ENCODE assay signal across 8 mouse cellular contexts in the genomic region with DNA sequence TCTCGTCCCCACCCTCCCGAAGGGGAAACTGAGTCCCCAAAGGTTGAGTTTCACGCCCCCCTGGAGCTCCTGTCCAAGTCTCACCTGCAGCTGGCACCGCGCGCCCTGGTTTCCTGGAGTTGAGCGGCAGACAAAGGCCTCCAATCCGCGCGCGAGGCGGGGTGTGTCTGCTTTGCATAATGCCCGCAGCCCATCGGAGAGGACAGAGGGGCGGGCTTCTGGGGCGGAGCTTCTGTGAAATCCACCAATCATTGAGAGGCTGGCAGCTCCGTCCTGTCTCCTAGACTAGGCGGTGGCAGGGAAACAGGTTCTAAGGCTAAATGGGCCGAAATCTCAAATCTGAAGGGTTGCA. TPM values are rescaled to one million over a fixed set of nuclear protein-coding genes. Genes with fewer than 3 reads are reported as not detected.
DNase-seq lines count a peak whose midpoint lies in the region; ATAC-seq and TF ChIP-seq lines count a peak whose summit lies in the region.

No protein-coding gene starts in this region.

- ATAC-seq in hindbrain, postnatal 0 days: peak; percentile 91

- H3K27ac ChIP-seq in hindbrain, postnatal 0 days: peak overlapping the region; percentile 68; the same call in 1 of the 2 replicates
- no peak overlapping the region for H3K27ac ChIP-seq in left cerebral cortex, adult 2 months
- no peak overlapping the region for H3K27ac ChIP-seq in macrophage

- H3K4me3 ChIP-seq in hindbrain, postnatal 0 days (ENCODE audit: low read length): peak overlapping the region; percentile 58
- peak overlapping the region; percentile 64 for H3K4me3 ChIP-seq in left cerebral cortex, adult 2 months
- H3K4me3 ChIP-seq in macrophage (ENCODE audit: inconsistent target): peak overlapping the region; percentile 41

- H3K4me1 ChIP-seq in hindbrain, postnatal 0 days (ENCODE audit: insufficient read depth, low read length): peaks cover 14% of the 10 kb centered on the region; the same call in 1 of the 2 replicates

- DNase-seq in adrenal gland, adult (ENCODE audit: inconsistent age in 2 of 2, low spot score in 1 of 2): peak; percentile 95 to 98
- DNase-seq in embryo, embryonic 10 days (ENCODE audit: low spot score): peak; percentile 97
- peak; percentile 84 to 89 for DNase-seq in gastrocnemius, adult 8-10 months (ENCODE audit: low spot score in 2 of 2)
- peak; percentile 97 for DNase-seq in hindbrain, postnatal 0 days (ENCODE audit: low spot score)
- peak; percentile 87 to 90 for DNase-seq in left cerebral cortex, adult 2 months (ENCODE audit: extremely low spot score in 1 of 2, low spot score in 2 of 2)
- peak; percentile 88 for DNase-seq in retina, postnatal 7 days (ENCODE audit: low read depth, low spot score)
- peak; percentile 85 to 90 for DNase-seq in urinary bladder, adult 18-20 months (ENCODE audit: low spot score in 2 of 2)

- peaks cover 10% of the 10 kb centered on the region; the same call in 1 of the 2 replicates for H3K79me2 ChIP-seq in macrophage (ENCODE audit: inconsistent target)

- intact Hi-C loops in left cerebral cortex, adult 2 months (cut with DNase I): no loop called here

- peak overlapping the region; percentile 96 for H3K4me2 ChIP-seq in hindbrain, postnatal 0 days (ENCODE audit: low read depth, low read length)

- H3K27me3 ChIP-seq in hindbrain, postnatal 0 days (ENCODE audit: insufficient read depth, low read length): no peaks in the 10 kb centered on the region

- H3K9me3 ChIP-seq in hindbrain, postnatal 0 days (ENCODE audit: low read length): no peaks in the 10 kb centered on the region

- peak overlapping the region; percentile 44 for H3K9ac ChIP-seq in hindbrain, postnatal 0 days (replicated peaks; ENCODE audit: low read length)

- H3K36me3 ChIP-seq in hindbrain, postnatal 0 days (ENCODE audit: insufficient read depth, low read length): no peaks in the 10 kb centered on the region
- no peaks in the 10 kb centered on the region for H3K36me3 ChIP-seq in macrophage (ENCODE audit: inconsistent target)

- no peak for TF ChIP-seq CTCF in hindbrain, postnatal 0 days (IDR thresholded peaks at IDR 0.05; ENCODE audit: low read depth)
- TF ChIP-seq CTCF in left cerebral cortex, adult 2 months (IDR thresholded peaks at IDR 0.05): no peak

- WGBS in hindbrain, postnatal 0 days: 0% methylated on average over 19 of the region's 19 CpGs
- under 1% methylated on average over 19 of the region's 19 CpGs for WGBS in macrophage (ENCODE audit: missing documents)

RNA-seq across cellular contexts. Expression of gene Akna, which starts 7.4 kb away (rescaled TPM):
- total RNA-seq in gastrocnemius, adult 8-10 months (2022): 1 to 10 TPM in 2 of 4 experiments, under 1 TPM in 2; 0.68 to 1.4 (median 0.96) TPM
- 7.2 and 8.1 TPM in 2 replicates for total RNA-seq in hindbrain, postnatal 0 days (2014; rRNA removed)
- polyA plus RNA-seq in hindbrain, postnatal 0 days (2015; fragmentation: Nextera tagmentation; extraction: Ambion mirVana): 2.7 and 3.2 TPM in 2 replicates
- 1 to 10 TPM; 3.4 TPM for total RNA-seq in left cerebral cortex, adult 2 months (2021)
- 100 to 1,000 TPM; 108 to 877 (median 288) TPM for total RNA-seq in macrophage (2018; cell fraction: chromatin; rRNA removed)
- 100 to 1,000 TPM in 4 of 26 experiments, 10 to 100 TPM in 22; 26.5 to 181 (median 58.8) TPM for total RNA-seq in macrophage (2018; cell fraction: cytosol; rRNA removed)
- 100 to 1,000 TPM in 23 of 26 experiments, 10 to 100 TPM in 3; 76.0 to 478 (median 187) TPM for total RNA-seq in macrophage (2018; cell fraction: nucleus; rRNA removed)
- polyA plus RNA-seq in macrophage (2018): 14.8 to 23.1 TPM (median 20.8 TPM) in 3 replicates

RNA-seq across cellular contexts. Expression of gene Orm2, which starts 48.3 kb away (rescaled TPM):
- total RNA-seq in gastrocnemius, adult 8-10 months (2022): 1 to 10 TPM in 1 of 4 experiments, not detected in 3; 1.3 TPM
- not detected in 2 replicates for total RNA-seq in hindbrain, postnatal 0 days (2014; rRNA removed)
- not detected in 2 replicates for polyA plus RNA-seq in hindbrain, postnatal 0 days (2015; fragmentation: Nextera tagmentation; extraction: Ambion mirVana)
- total RNA-seq in left cerebral cortex, adult 2 months (2021): not detected
- not detected for total RNA-seq in macrophage (2018; cell fraction: chromatin; rRNA removed)
- total RNA-seq in macrophage (2018; cell fraction: cytosol; rRNA removed): under 1 TPM in 2 of 26 experiments, not detected in 24; 0.17 to 0.19 TPM
- not detected for total RNA-seq in macrophage (2018; cell fraction: nucleus; rRNA removed)
- polyA plus RNA-seq in macrophage (2018): not detected in 3 replicates

RNA-seq across cellular contexts. Expression of gene Orm3, which starts 54.6 kb away (rescaled TPM):
- total RNA-seq in gastrocnemius, adult 8-10 months (2022): not detected
- not detected in 2 replicates for total RNA-seq in hindbrain, postnatal 0 days (2014; rRNA removed)
- not detected in 2 replicates for polyA plus RNA-seq in hindbrain, postnatal 0 days (2015; fragmentation: Nextera tagmentation; extraction: Ambion mirVana)
- not detected for total RNA-seq in left cerebral cortex, adult 2 months (2021)
- 1 to 10 TPM in 3 of 26 experiments, not detected in 23; 1.4 to 2.0 (median 1.5) TPM for total RNA-seq in macrophage (2018; cell fraction: chromatin; rRNA removed)
- total RNA-seq in macrophage (2018; cell fraction: cytosol; rRNA removed): under 1 TPM in 1 of 26 experiments, not detected in 25; 0.10 TPM
- total RNA-seq in macrophage (2018; cell fraction: nucleus; rRNA removed): 1 to 10 TPM in 3 of 26 experiments, under 1 TPM in 1, not detected in 22; 0.81 to 2.7 (median 1.6) TPM
- polyA plus RNA-seq in macrophage (2018): not detected in 3 replicates
